Mouse (Mus musculus): ENCODE measurements around the gene Tet2.

The Tet2 gene

GRCm38 (mm10) chr3:133435774-133436148 is 109.2 kb downstream of the Tet2 start:
- DNase-seq, result no peak

GRCm38 (mm10) chr3:133435141-133435773 is 109.7 kb downstream of the Tet2 start:
- DNase-seq, result no peak

GRCm38 (mm10) chr3:133429394-133430173 is 115.4 kb downstream of the Tet2 start:
- DNase-seq, result no peak

- DNase-seq, result no peak
Observed at GRCm38 (mm10) chr3:133428003-133428402, 116.9 kb downstream of the Tet2 start.

- DNase-seq, result no peak
Observed at GRCm38 (mm10) chr3:133423073-133423472, 121.9 kb downstream of the Tet2 start.

- no peak for DNase-seq
Observed at GRCm38 (mm10) chr3:133414747-133415146, 130.2 kb downstream of the Tet2 start.

All from right cerebral cortex, postnatal 25 days (tissue).